Comparison of ENCODE assay signal across 15 mouse cellular contexts in the genomic region with DNA sequence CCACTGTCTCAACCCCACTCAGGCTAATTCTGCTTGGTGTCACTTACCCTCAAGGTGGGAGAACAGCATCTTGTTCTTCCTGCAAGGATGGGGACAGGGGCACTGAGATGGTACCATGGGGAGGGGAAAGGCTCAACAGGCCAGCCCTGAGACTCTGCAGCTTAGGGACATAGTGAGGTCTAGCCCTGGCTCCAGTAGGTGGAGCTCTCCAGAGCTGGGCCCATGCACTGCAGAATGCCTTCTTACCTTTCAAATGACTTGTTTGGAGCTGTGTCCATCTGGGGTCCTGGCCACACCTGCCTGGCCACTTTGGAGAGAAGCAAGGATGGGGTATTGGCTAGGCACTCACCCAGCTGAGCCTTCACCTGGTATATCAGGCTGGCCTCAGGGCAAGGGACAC. TPM values are rescaled to one million over a fixed set of nuclear protein-coding genes. Genes with fewer than 3 reads are reported as not detected.
DNase-seq lines count a peak whose midpoint lies in the region; ATAC-seq and TF ChIP-seq lines count a peak whose summit lies in the region.
"Had no signal": no experiment of that assay in that cellular context is flagged by ENCODE, and none has a peak within 500 bp of the region (broad histone marks: within the 10 kb centered on the region; RNA-seq: fewer than 3 reads in every experiment).

No protein-coding gene starts in this region.

- TF ChIP-seq EP300 in liver, embryonic 14.5 days (IDR thresholded peaks at IDR 0.05; ENCODE audit: low read depth) = no peak
- no peak for TF ChIP-seq EP300 in stomach, postnatal 0 days (optimal IDR thresholded peaks at IDR 0.05)

- no peak for ATAC-seq in lung, embryonic 14.5 days (ENCODE audit: insufficient read depth)
- ATAC-seq in liver, embryonic 14.5 days (ENCODE audit: insufficient read depth) = no peak
- ATAC-seq in stomach, postnatal 0 days (ENCODE audit: low FRiP score, low TSS enrichment) = no peak
- ATAC-seq: midbrain, embryonic 16.5 days had no signal

- TF ChIP-seq CTCF in lung, embryonic 14.5 days (IDR thresholded peaks at IDR 0.05; ENCODE audit: low read depth) = peak; percentile 9; the same call in 1 of the 2 replicates
- no peak for TF ChIP-seq CTCF in bone marrow macrophage, adult 2 months (IDR thresholded peaks at IDR 0.05; ENCODE audit: low read depth, low read length)
- peak; percentile 49 for TF ChIP-seq CTCF in liver, embryonic 14.5 days (IDR thresholded peaks at IDR 0.05; ENCODE audit: low read depth)
- peak; percentile 34 for TF ChIP-seq CTCF in stomach, postnatal 0 days (IDR thresholded peaks at IDR 0.05; ENCODE audit: low read depth)

- no peak overlapping the region for H3K9ac ChIP-seq in lung, embryonic 14.5 days
- H3K9ac ChIP-seq in liver, embryonic 14.5 days (replicated peaks) = no peak overlapping the region
- H3K9ac ChIP-seq in stomach, postnatal 0 days (ENCODE audit: low read length) = no peak overlapping the region

- no peak overlapping the region for H3K4me2 ChIP-seq in lung, embryonic 14.5 days
- no peak overlapping the region for H3K4me2 ChIP-seq in liver, embryonic 14.5 days (ENCODE audit: low read depth)
- no peak overlapping the region for H3K4me2 ChIP-seq in stomach, postnatal 0 days (replicated peaks; ENCODE audit: low read depth)

- H3K27me3 ChIP-seq in lung, embryonic 14.5 days (ENCODE audit: insufficient read depth, low read length) = no peaks in the 10 kb centered on the region
- no peaks in the 10 kb centered on the region for H3K27me3 ChIP-seq in liver, embryonic 14.5 days (ENCODE audit: control insufficient read depth, insufficient read depth, low read length)
- no peaks in the 10 kb centered on the region for H3K27me3 ChIP-seq in stomach, postnatal 0 days (ENCODE audit: control insufficient read depth, insufficient read depth, low read length)
- H3K27me3 ChIP-seq in embryonic facial prominence, embryonic 10.5 days (replicated peaks; ENCODE audit: low read depth, poor library complexity, severe bottlenecking) = no peaks in the 10 kb centered on the region

- no peaks in the 10 kb centered on the region for H3K4me1 ChIP-seq in lung, embryonic 14.5 days (ENCODE audit: insufficient read depth)
- peaks cover 16% of the 10 kb centered on the region for H3K4me1 ChIP-seq in bone marrow macrophage, adult 2 months (ENCODE audit: control insufficient read depth, insufficient read depth, low read length)
- no peaks in the 10 kb centered on the region for H3K4me1 ChIP-seq in liver, embryonic 14.5 days (replicated peaks; ENCODE audit: control insufficient read depth in 2 of 2, insufficient read depth in 2 of 2, low read length in 1 of 2)
- H3K4me1 ChIP-seq in stomach, postnatal 0 days (replicated peaks; ENCODE audit: control insufficient read depth, insufficient read depth) = no peaks in the 10 kb centered on the region
- H3K4me1 ChIP-seq in embryonic facial prominence, embryonic 10.5 days = no peaks in the 10 kb centered on the region

- no peak for DNase-seq in lung, embryonic 14.5 days
- DNase-seq in lung, postnatal 4 days = no peak
- DNase-seq in liver, embryonic 14.5 days (ENCODE audit: low read depth in 3 of 3, low spot score in 3 of 3) = no peak
- DNase-seq in stomach, postnatal 0 days (ENCODE audit: low spot score) = no peak
- no peak for DNase-seq in adrenal gland, adult 2 months
- no peak for DNase-seq in embryonic facial prominence, embryonic 10.5 days (ENCODE audit: low spot score)
- DNase-seq: adrenal gland, postnatal 36 days; cerebellum, adult 11 months; kidney, postnatal 14 days; right cerebral cortex, adult 18-20 months had no signal

- no peak overlapping the region for H3K4me3 ChIP-seq in lung, embryonic 14.5 days (ENCODE audit: low read depth, low read length)
- H3K4me3 ChIP-seq in bone marrow macrophage, adult 2 months (ENCODE audit: insufficient read depth, low read length) = no peak overlapping the region
- H3K4me3 ChIP-seq in liver, embryonic 14.5 days (ENCODE audit: insufficient read depth in 1 of 2, low read depth in 2 of 2, low read length in 2 of 2) = no peak overlapping the region
- no peak overlapping the region for H3K4me3 ChIP-seq in stomach, postnatal 0 days (ENCODE audit: low read depth, low read length)
- no peak overlapping the region for H3K4me3 ChIP-seq in embryonic facial prominence, embryonic 10.5 days

- TF ChIP-seq POLR2A in bone marrow macrophage, adult 2 months (IDR thresholded peaks at IDR 0.05; ENCODE audit: borderline replicate concordance, low read depth, low read length) = no peak

- no peak overlapping the region for H3K27ac ChIP-seq in lung, embryonic 14.5 days (ENCODE audit: low read depth)
- peak overlapping the region; percentile 66; the same call in 1 of the 2 replicates for H3K27ac ChIP-seq in bone marrow macrophage, adult 2 months (ENCODE audit: insufficient read depth, low read depth, low read length)
- no peak overlapping the region for H3K27ac ChIP-seq in liver, embryonic 14.5 days
- H3K27ac ChIP-seq in stomach, postnatal 0 days (replicated peaks) = no peak overlapping the region
- H3K27ac ChIP-seq in embryonic facial prominence, embryonic 10.5 days (replicated peaks) = no peak overlapping the region

- H3K36me3 ChIP-seq in lung, embryonic 14.5 days (ENCODE audit: insufficient read depth) = no peaks in the 10 kb centered on the region
- H3K36me3 ChIP-seq in liver, embryonic 14.5 days (replicated peaks; ENCODE audit: control insufficient read depth, insufficient read depth, low read depth) = no peaks in the 10 kb centered on the region
- H3K36me3 ChIP-seq in stomach, postnatal 0 days (ENCODE audit: control insufficient read depth, insufficient read depth, low read length) = no peaks in the 10 kb centered on the region
- peaks cover 3% of the 10 kb centered on the region; the same call in 1 of the 2 replicates for H3K36me3 ChIP-seq in embryonic facial prominence, embryonic 10.5 days (replicated peaks)

- no peaks in the 10 kb centered on the region for H3K9me3 ChIP-seq in lung, embryonic 14.5 days (ENCODE audit: low read depth, low read length)
- H3K9me3 ChIP-seq in liver, embryonic 14.5 days (ENCODE audit: control insufficient read depth, low read length) = no peaks in the 10 kb centered on the region
- H3K9me3 ChIP-seq in stomach, postnatal 0 days (ENCODE audit: control insufficient read depth, low read length) = no peaks in the 10 kb centered on the region
- H3K9me3 ChIP-seq in embryonic facial prominence, embryonic 10.5 days = no peaks in the 10 kb centered on the region

RNA-seq across cellular contexts. Expression of a gene that starts 8.5 kb away (rescaled TPM):
- polyA plus RNA-seq in lung, embryonic 14.5 days (2014; fragmentation: Nextera tagmentation; extraction: Ambion mirVana) = 2.1 and 2.9 TPM in 2 replicates
- 202 and 213 TPM in 2 replicates for polyA plus RNA-seq in bone marrow macrophage, adult 2 months (2012; ENCODE audit: insufficient read depth, insufficient read length, missing spikeins)
- 1.5 and 1.8 TPM in 2 replicates for polyA plus RNA-seq in liver, embryonic 14.5 days (2012; rRNA removed)
- polyA plus RNA-seq in liver, embryonic 14.5 days (2014; fragmentation: Nextera tagmentation; extraction: Ambion mirVana) = 1.3 and 1.7 TPM in 2 replicates
- 0.99 and 1.1 TPM in 2 replicates for polyA plus RNA-seq in stomach, postnatal 0 days (2015; fragmentation: Nextera tagmentation; extraction: Ambion mirVana)
- 1 to 10 TPM; 2.8 to 6.3 TPM for total RNA-seq in adrenal gland, adult 2 months (2021)
- polyA plus RNA-seq in adrenal gland, adult 2 months (2012; rRNA removed) = 1.9 and 2.7 TPM in 2 replicates
- 3.4 and 3.7 TPM in 2 replicates for polyA plus RNA-seq in embryonic facial prominence, embryonic 10.5 days (2016; fragmentation: Nextera tagmentation; extraction: Ambion mirVana)

RNA-seq across cellular contexts. Expression of a gene that starts 25.1 kb away (rescaled TPM):
- 324 and 338 TPM in 2 replicates for polyA plus RNA-seq in lung, embryonic 14.5 days (2014; fragmentation: Nextera tagmentation; extraction: Ambion mirVana)
- 90.0 and 91.9 TPM in 2 replicates for polyA plus RNA-seq in bone marrow macrophage, adult 2 months (2012; ENCODE audit: insufficient read depth, insufficient read length, missing spikeins)
- polyA plus RNA-seq in liver, embryonic 14.5 days (2012; rRNA removed) = 68.1 and 102 TPM in 2 replicates
- 180 and 217 TPM in 2 replicates for polyA plus RNA-seq in liver, embryonic 14.5 days (2014; fragmentation: Nextera tagmentation; extraction: Ambion mirVana)
- polyA plus RNA-seq in stomach, postnatal 0 days (2015; fragmentation: Nextera tagmentation; extraction: Ambion mirVana) = 81.5 and 83.7 TPM in 2 replicates
- 10 to 100 TPM; 40.0 to 48.4 TPM for total RNA-seq in adrenal gland, adult 2 months (2021)
- polyA plus RNA-seq in adrenal gland, adult 2 months (2012; rRNA removed) = 25.2 and 29.5 TPM in 2 replicates
- polyA plus RNA-seq in embryonic facial prominence, embryonic 10.5 days (2016; fragmentation: Nextera tagmentation; extraction: Ambion mirVana) = 414 and 415 TPM in 2 replicates

RNA-seq across cellular contexts. Expression of a gene that starts 33.0 kb away (rescaled TPM):
- 557 and 559 TPM in 2 replicates for polyA plus RNA-seq in lung, embryonic 14.5 days (2014; fragmentation: Nextera tagmentation; extraction: Ambion mirVana)
- polyA plus RNA-seq in bone marrow macrophage, adult 2 months (2012; ENCODE audit: insufficient read depth, insufficient read length, missing spikeins) = 169 and 175 TPM in 2 replicates
- polyA plus RNA-seq in liver, embryonic 14.5 days (2012; rRNA removed) = 91.2 and 110 TPM in 2 replicates
- polyA plus RNA-seq in liver, embryonic 14.5 days (2014; fragmentation: Nextera tagmentation; extraction: Ambion mirVana) = 148 and 167 TPM in 2 replicates
- polyA plus RNA-seq in stomach, postnatal 0 days (2015; fragmentation: Nextera tagmentation; extraction: Ambion mirVana) = 238 and 242 TPM in 2 replicates
- total RNA-seq in adrenal gland, adult 2 months (2021) = 100 to 1,000 TPM; 243 to 252 TPM
- polyA plus RNA-seq in adrenal gland, adult 2 months (2012; rRNA removed) = 186 and 212 TPM in 2 replicates
- polyA plus RNA-seq in embryonic facial prominence, embryonic 10.5 days (2016; fragmentation: Nextera tagmentation; extraction: Ambion mirVana) = 593 and 603 TPM in 2 replicates

RNA-seq across cellular contexts. Expression of a gene that starts 46.3 kb away (rescaled TPM):
- polyA plus RNA-seq in lung, embryonic 14.5 days (2014; fragmentation: Nextera tagmentation; extraction: Ambion mirVana) = not detected in 2 replicates
- polyA plus RNA-seq in bone marrow macrophage, adult 2 months (2012; ENCODE audit: insufficient read depth, insufficient read length, missing spikeins) = not detected in 2 replicates
- not detected in 2 replicates for polyA plus RNA-seq in liver, embryonic 14.5 days (2012; rRNA removed)
- polyA plus RNA-seq in liver, embryonic 14.5 days (2014; fragmentation: Nextera tagmentation; extraction: Ambion mirVana) = not detected in 2 replicates
- polyA plus RNA-seq in stomach, postnatal 0 days (2015; fragmentation: Nextera tagmentation; extraction: Ambion mirVana) = 0.07 TPM in 2 replicates
- total RNA-seq in adrenal gland, adult 2 months (2021) = not detected
- polyA plus RNA-seq in adrenal gland, adult 2 months (2012; rRNA removed) = 0.04 TPM in 1 of 2 replicates, not detected in the other
- 0.10 TPM in 1 of 2 replicates, not detected in the other for polyA plus RNA-seq in embryonic facial prominence, embryonic 10.5 days (2016; fragmentation: Nextera tagmentation; extraction: Ambion mirVana)
- total RNA-seq: adrenal gland, postnatal 36 days; granulocyte monocyte progenitor cell, adult 5-6 weeks; neutrophil, adult 5-6 weeks had no signal
- polyA plus RNA-seq: heart, embryonic 16.5 days had no signal

RNA-seq across cellular contexts. Expression of a gene that starts 54.1 kb away (rescaled TPM):
- polyA plus RNA-seq in lung, embryonic 14.5 days (2014; fragmentation: Nextera tagmentation; extraction: Ambion mirVana) = 5.8 and 6.6 TPM in 2 replicates
- 13.1 and 14.3 TPM in 2 replicates for polyA plus RNA-seq in bone marrow macrophage, adult 2 months (2012; ENCODE audit: insufficient read depth, insufficient read length, missing spikeins)
- polyA plus RNA-seq in liver, embryonic 14.5 days (2012; rRNA removed) = 1.5 and 1.8 TPM in 2 replicates
- polyA plus RNA-seq in liver, embryonic 14.5 days (2014; fragmentation: Nextera tagmentation; extraction: Ambion mirVana) = 0.36 and 0.47 TPM in 2 replicates
- 1.0 and 1.1 TPM in 2 replicates for polyA plus RNA-seq in stomach, postnatal 0 days (2015; fragmentation: Nextera tagmentation; extraction: Ambion mirVana)
- 10 to 100 TPM; 13.3 to 21.5 TPM for total RNA-seq in adrenal gland, adult 2 months (2021)
- polyA plus RNA-seq in adrenal gland, adult 2 months (2012; rRNA removed) = 15.1 and 16.8 TPM in 2 replicates
- polyA plus RNA-seq in embryonic facial prominence, embryonic 10.5 days (2016; fragmentation: Nextera tagmentation; extraction: Ambion mirVana) = 5.8 and 6.8 TPM in 2 replicates

Comparison
In these comparisons a context has a peak if more than half of its experiments do, and no peak if none do; other contexts are left out.
1. RNA of a gene that starts 8.5 kb away (polyA plus RNA-seq): 202 to 213 TPM in bone marrow macrophage, adult 2 months; 3.4 to 3.7 TPM in embryonic facial prominence, embryonic 10.5 days, 2.1 to 2.9 TPM in lung, embryonic 14.5 days, 1.9 to 2.7 TPM in adrenal gland, adult 2 months, 1.3 to 1.8 TPM in liver, embryonic 14.5 days and 0.99 to 1.1 TPM in stomach, postnatal 0 days; every median in the first group is over 10 times any median in the second.